Mouse (Mus musculus) spleen, adult 2 months (tissue): Measurements from ENCODE around the gene Tyrobp. TPM values are rescaled to one million over a fixed set of nuclear protein-coding genes. Genes with fewer than 3 reads are reported as not detected.
A peak's percentile ranks its signal among the peaks of the same experiment; 100 is the strongest.

ENCODE experiments used
- DNase-seq, 2 experiments: peaks; one replicate each; pipeline versions ENCODE4 v3.0.0 to v3.0.0-alpha.2; 2012 to 2021; ENCODE audit warnings: low spot score in 2 of 2, low read depth in 1 of 2
- H3K27ac ChIP-seq: fragments of 200-500 bp; 2 replicates; pipeline ENCODE4 v1.5.1; 2012; ENCODE audit warnings: low read length, inconsistent platforms; ENCODE audit not compliant: insufficient read depth
- H3K27me3 ChIP-seq: fragments of 200-500 bp; 2 replicates; pipeline ENCODE4 v1.6.1; 2012; ENCODE audit warnings: mild to moderate bottlenecking, moderate library complexity, low read length, inconsistent platforms; ENCODE audit not compliant: control insufficient read depth, insufficient read depth
- H3K36me3 ChIP-seq: fragments of 200-500 bp; 2 replicates; pipeline ENCODE4 v1.6.1; 2012; ENCODE audit warnings: mild to moderate bottlenecking, low read length, inconsistent platforms; ENCODE audit not compliant: control insufficient read depth, insufficient read depth
- H3K4me1 ChIP-seq: fragments of 200-500 bp; 2 replicates; pipeline ENCODE4 v1.6.1; 2011; ENCODE audit warnings: inconsistent platforms; ENCODE audit not compliant: control insufficient read depth, insufficient read depth, insufficient read length
- H3K4me3 ChIP-seq: fragments of 200-500 bp; 2 replicates; pipeline ENCODE4 v1.5.1; 2011; ENCODE audit warnings: mild to moderate bottlenecking, inconsistent platforms; ENCODE audit not compliant: insufficient read depth, insufficient read length; ENCODE audit errors: extremely low read depth
- CTCF ChIP-seq: fragments of 200-500 bp; IDR thresholded peaks from 2 replicates; pipeline ENCODE4 v1.5.1; 2011; ENCODE audit warnings: mild to moderate bottlenecking, inconsistent platforms; ENCODE audit not compliant: insufficient read depth, insufficient read length, insufficient replicate concordance; ENCODE audit errors: extremely low read depth
- POLR2A ChIP-seq: fragments of 200-500 bp; IDR thresholded peaks from 2 replicates; pipeline ENCODE4 v1.6.1; 2011; ENCODE audit warnings: low read depth, low read length, inconsistent platforms
- WGBS: fragments of 180-500 bp; shearing (Covaris S2); methylation state at CpG from one replicate; pipeline ENCODE4 v1.1.7; 2018; 5-methylcytosine and 5-hydroxymethylcytosine counted together
- polyA plus RNA-seq: library from polyadenylated mRNA; depleted of rRNA; stranded (reverse); fragments of >200 nt; gene quantifications from 2 replicates; pipeline ENCODE4 v1.2.3, GENCODE M21; 2012

The Tyrobp gene
- polyA plus RNA-seq, 1 experiment: 569 TPM

- TF ChIP-seq CTCF (no peak), POLR2A (no peak; the same call in none of the 2 replicates)
- no peaks in the 10 kb centered on the region for H3K27me3 ChIP-seq
- peak overlapping the region; percentile 41; the same call in 1 of the 2 replicates for H3K4me3 ChIP-seq
- H3K4me1 ChIP-seq: peaks cover 13% of the 10 kb centered on the region; the same call in 1 of the 2 replicates
- 1% methylated on average over 11 of the region's 11 CpGs for WGBS
- H3K36me3 ChIP-seq: no peaks in the 10 kb centered on the region
- peak overlapping the region; percentile 85 for H3K27ac ChIP-seq
- DNase-seq: peak; percentile 66 to 84
Observed at GRCm38 (mm10) chr7:30394379-30394778, 19.2 kb upstream of the Tyrobp start.

- Histone ChIP-seq H3K4me1 (peaks cover 13% of the 10 kb centered on the region; the same call in 1 of the 2 replicates), H3K4me3 (no peak overlapping the region), H3K27me3 (no peaks in the 10 kb centered on the region), H3K36me3 (no peaks in the 10 kb centered on the region), H3K27ac (peak overlapping the region; percentile 85)
- no peak for TF ChIP-seq CTCF
- peak; percentile 42 to 55 for DNase-seq
- WGBS: 44% methylated on average over 2 of the region's 2 CpGs
Observed at GRCm38 (mm10) chr7:30394871-30395270, 18.7 kb upstream of the Tyrobp start.

- H3K4me1 ChIP-seq: peaks cover 3% of the 10 kb centered on the region; the same call in 1 of the 2 replicates
- TF ChIP-seq POLR2A: no peak
- no peak for TF ChIP-seq CTCF
- H3K27me3 ChIP-seq: no peaks in the 10 kb centered on the region
- 68% methylated on average over 7 of the region's 7 CpGs for WGBS
- DNase-seq: no peak
- no peak overlapping the region for H3K4me3 ChIP-seq
- no peak overlapping the region for H3K27ac ChIP-seq
- H3K36me3 ChIP-seq: no peaks in the 10 kb centered on the region
Observed at GRCm38 (mm10) chr7:30399671-30400070, 13.9 kb upstream of the Tyrobp start.

GRCm38 (mm10) chr7:30402343-30402742 is 11.2 kb upstream of the Tyrobp start:
- DNase-seq: no peak
- no peaks in the 10 kb centered on the region for H3K27me3 ChIP-seq
- no peaks in the 10 kb centered on the region for H3K36me3 ChIP-seq
- TF ChIP-seq CTCF (no peak), POLR2A (no peak)
- no peak overlapping the region for H3K4me3 ChIP-seq
- peaks cover 3% of the 10 kb centered on the region; the same call in 1 of the 2 replicates for H3K4me1 ChIP-seq
- WGBS: 36% methylated on average over 4 of the region's 4 CpGs
- no peak overlapping the region for H3K27ac ChIP-seq

- 90% methylated on average over 3 of the region's 3 CpGs for WGBS
- Histone ChIP-seq H3K36me3 (no peaks in the 10 kb centered on the region), H3K27me3 (no peaks in the 10 kb centered on the region), H3K27ac (no peak overlapping the region), H3K4me3 (no peak overlapping the region), H3K4me1 (peaks cover 21% of the 10 kb centered on the region; the same call in 1 of the 2 replicates)
- no peak for TF ChIP-seq CTCF
- no peak for TF ChIP-seq POLR2A
- DNase-seq: no peak
Observed at GRCm38 (mm10) chr7:30408639-30409038, 4.9 kb upstream of the Tyrobp start.

DNA sequence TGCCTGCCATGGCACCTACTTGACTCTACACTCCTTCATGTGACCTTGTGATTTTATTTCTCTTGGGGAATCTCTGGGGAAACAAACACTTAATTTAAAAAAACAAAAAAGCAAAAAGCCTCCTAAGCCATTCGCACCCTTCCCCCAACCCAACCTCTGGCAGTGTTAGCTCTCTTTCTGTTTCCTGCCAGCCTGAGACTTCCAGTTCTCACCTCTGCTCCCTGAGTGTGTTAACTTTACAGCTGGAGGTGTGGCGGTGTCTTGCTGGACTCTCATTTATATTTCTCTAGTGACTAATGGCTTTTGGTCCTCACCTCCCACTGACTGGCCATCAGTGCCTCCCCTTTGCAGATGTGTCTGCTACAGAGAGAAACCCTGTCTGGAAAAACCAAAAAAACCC is 3.8 kb upstream of the Tyrobp start:
- no peak for DNase-seq

DNA sequence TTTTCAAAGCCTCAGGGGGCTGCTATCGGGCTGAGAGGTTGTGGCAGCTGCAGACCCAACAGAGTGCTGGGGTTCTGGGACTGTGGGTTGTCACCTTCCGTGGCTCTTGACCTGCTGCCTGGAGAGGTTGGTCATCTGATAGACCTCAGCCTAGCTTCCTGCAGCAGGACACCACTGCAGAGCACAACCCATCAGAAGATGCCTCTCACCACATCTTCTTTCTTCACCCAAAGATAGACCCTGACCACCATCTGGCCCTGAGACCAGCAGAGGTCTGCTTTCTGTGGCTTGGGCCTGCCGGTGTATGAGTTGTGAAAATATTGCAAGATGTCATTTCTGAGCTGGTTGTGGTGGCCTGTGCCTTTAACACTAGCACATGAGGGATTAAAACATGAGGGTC is 2.5 kb upstream of the Tyrobp start:
- H3K27me3 ChIP-seq: no peaks in the 10 kb centered on the region
- 48% methylated on average over 3 of the region's 3 CpGs for WGBS
- no peak overlapping the region for H3K27ac ChIP-seq

More for the DNA sequence above, 3.8 kb upstream of the Tyrobp start:
- WGBS: 72% methylated on average over 2 of the region's 2 CpGs
- no peak overlapping the region for H3K4me3 ChIP-seq
- no peaks in the 10 kb centered on the region for H3K27me3 ChIP-seq
- 0 out of 2 replicates have a peak overlapping the region, but pooled peaks have one; percentile 10 for H3K27ac ChIP-seq
- H3K36me3 ChIP-seq: no peaks in the 10 kb centered on the region
- H3K4me1 ChIP-seq: peaks cover 21% of the 10 kb centered on the region; the same call in 1 of the 2 replicates
- no peak for TF ChIP-seq CTCF
- no peak for TF ChIP-seq POLR2A

DNA sequence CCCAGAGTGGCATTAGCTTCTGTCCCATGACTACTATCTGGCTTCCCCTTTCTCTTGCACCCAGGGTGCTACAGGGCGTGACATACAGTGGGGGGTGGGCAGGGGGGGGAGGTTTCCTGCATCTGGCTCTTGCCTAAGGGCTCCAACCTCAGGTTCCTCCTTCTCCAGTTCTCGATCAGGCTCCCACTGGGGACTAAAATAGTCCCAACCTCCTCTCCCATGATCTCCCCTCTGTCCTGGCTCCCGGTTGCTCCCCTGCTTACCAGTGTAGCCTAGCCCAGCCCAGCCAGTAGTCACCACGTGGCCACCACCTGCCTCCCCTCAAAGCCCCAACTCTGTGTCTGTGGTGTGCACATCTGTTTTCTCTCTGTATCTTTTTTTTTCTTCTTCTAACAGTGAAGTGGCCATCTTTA is 819 bp upstream of the Tyrobp start:
- Histone ChIP-seq H3K4me1 (peaks cover 38% of the 10 kb centered on the region; the same call in 1 of the 2 replicates), H3K27me3 (no peaks in the 10 kb centered on the region), H3K4me3 (peak overlapping the region; percentile 21; the same call in 1 of the 2 replicates), H3K27ac (peak overlapping the region; percentile 97), H3K36me3 (no peaks in the 10 kb centered on the region)
- 4% methylated on average over 4 of the region's 4 CpGs for WGBS
- TF ChIP-seq CTCF: no peak
- no peak for TF ChIP-seq POLR2A
- peak; percentile 41 to 72 for DNase-seq

More for the DNA sequence above, 2.5 kb upstream of the Tyrobp start:
- DNase-seq: no peak
- no peaks in the 10 kb centered on the region for H3K36me3 ChIP-seq
- TF ChIP-seq POLR2A: no peak
- TF ChIP-seq CTCF: no peak
- peaks cover 25% of the 10 kb centered on the region; the same call in 1 of the 2 replicates for H3K4me1 ChIP-seq
- no peak overlapping the region for H3K4me3 ChIP-seq
